Mouse (Mus musculus): Measurements from ENCODE around the gene Olfr1217. TPM values are rescaled to one million over a fixed set of nuclear protein-coding genes. Genes with fewer than 3 reads are reported as not detected.

The Olfr1217 gene
- not detected for polyA plus RNA-seq (2017; shearing (Covaris generic))

DNA sequence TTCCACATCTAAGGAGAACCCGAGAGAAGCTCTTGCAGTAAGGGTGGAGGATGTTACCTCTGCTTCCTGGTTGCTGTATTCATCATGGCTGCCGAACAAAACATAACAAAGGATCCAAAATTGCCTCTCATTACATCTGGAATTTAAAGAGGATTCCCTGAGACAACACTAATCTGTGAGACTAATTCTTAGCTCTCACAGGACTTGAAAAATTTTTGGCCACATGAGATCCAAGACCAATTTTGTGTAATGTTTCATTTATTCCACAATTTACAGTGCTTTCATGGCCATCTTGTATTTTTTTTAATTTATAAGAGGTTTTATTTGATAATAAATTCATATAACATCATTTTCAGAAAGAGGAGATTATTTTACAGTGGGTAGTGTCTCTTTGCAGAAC is at the start of gene Olfr1217:
Olfr1217 (minus strand) TSS at position 101 of the 400 bp plus-strand sequence.

GRCm38 (mm10) chr2:89061087-89061486 is 29.2 kb upstream of the Olfr1217 start, which contains the start of gene Olfr1218:
Gene Olfr1218, minus strand, starts transcription at chr2:89061187.

DNA sequence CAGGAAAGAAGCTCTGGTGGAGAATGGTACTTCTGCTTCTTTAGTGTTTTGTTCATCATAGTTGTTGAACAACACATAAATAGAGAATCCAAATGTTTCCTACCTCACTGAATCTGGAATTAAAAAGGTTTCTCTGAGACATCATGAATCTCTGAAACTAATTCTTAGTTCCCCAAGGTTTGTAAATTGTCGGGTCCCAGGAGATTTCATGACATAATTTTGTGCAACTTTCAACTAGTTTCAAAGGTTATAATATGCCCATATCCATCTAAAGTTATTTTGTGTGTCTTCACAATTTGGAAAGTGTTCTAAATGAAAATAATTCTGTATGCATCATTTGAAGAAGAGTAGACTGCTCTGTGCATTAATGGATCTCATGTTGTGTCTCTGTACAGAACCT is 13.6 kb downstream of the Olfr1217 start, which contains the start of gene Olfr1216:
Olfr1216 (minus strand) TSS at position 101 of the 400 bp plus-strand sequence.

DNA sequence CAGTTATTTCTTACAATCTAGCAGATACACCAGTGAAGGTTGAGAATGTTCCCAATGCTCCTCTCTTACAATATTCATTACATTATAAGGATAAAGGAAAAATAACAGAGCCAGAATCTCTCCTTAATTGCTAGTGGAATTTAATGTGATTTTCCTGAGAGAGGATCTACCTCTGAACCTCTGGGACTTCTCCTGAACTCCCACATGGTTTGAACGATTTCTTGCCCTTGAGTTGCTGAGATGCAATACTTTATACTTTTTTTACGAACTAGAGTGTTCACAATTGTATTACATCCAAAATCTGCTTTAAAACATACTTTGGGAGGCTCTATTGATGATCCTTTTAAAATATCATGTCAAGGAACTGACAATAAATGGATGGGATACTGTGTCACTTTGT is 25.0 kb downstream of the Olfr1217 start, which contains the start of gene Olfr1215:
Olfr1215 (minus strand) TSS at position 101 of the 400 bp plus-strand sequence.

GRCm38 (mm10) chr2:88992553-88992952 is 39.3 kb downstream of the Olfr1217 start, which contains the start of gene Olfr1214:
Gene Olfr1214, minus strand, starts transcription at chr2:88992653.

GRCm38 (mm10) chr2:88980181-88980580 is 51.7 kb downstream of the Olfr1217 start, which contains the start of gene Gm13762:
Gene Gm13762, minus strand, starts transcription at chr2:88980281.

Other genes with a start within 250 kb of the Olfr1217 start
- gene Olfr1201, start 239.0 kb downstream of the Olfr1217 start, polyA plus RNA-seq (2017; shearing (Covaris generic)), result not detected
- gene Olfr1202, start 217.6 kb downstream of the Olfr1217 start, polyA plus RNA-seq (2017; shearing (Covaris generic)), result not detected
- gene Olfr1205, start 202.3 kb downstream of the Olfr1217 start, polyA plus RNA-seq (2017; shearing (Covaris generic)), result not detected
- not detected for gene Olfr1204, start 182.8 kb downstream of the Olfr1217 start, polyA plus RNA-seq (2017; shearing (Covaris generic))
- not detected for gene Olfr1206, start 168.8 kb downstream of the Olfr1217 start, polyA plus RNA-seq (2017; shearing (Covaris generic))
- not detected for gene Olfr1208, start 129.8 kb downstream of the Olfr1217 start, polyA plus RNA-seq (2017; shearing (Covaris generic))
- gene Olfr1209, start 116.9 kb downstream of the Olfr1217 start, polyA plus RNA-seq (2017; shearing (Covaris generic)), result not detected
- gene Olfr1211, start 94.0 kb downstream of the Olfr1217 start, polyA plus RNA-seq (2017; shearing (Covaris generic)), result not detected
- not detected for gene Olfr1212, start 78.1 kb downstream of the Olfr1217 start, polyA plus RNA-seq (2017; shearing (Covaris generic))
- not detected for gene Gm13762, start 51.8 kb downstream of the Olfr1217 start, polyA plus RNA-seq (2017; shearing (Covaris generic))
- not detected for gene Olfr1214, start 39.4 kb downstream of the Olfr1217 start, polyA plus RNA-seq (2017; shearing (Covaris generic))
- gene Olfr1215, start 25.1 kb downstream of the Olfr1217 start, polyA plus RNA-seq (2017; shearing (Covaris generic)), result not detected
- not detected for gene Olfr1216, start 13.7 kb downstream of the Olfr1217 start, polyA plus RNA-seq (2017; shearing (Covaris generic))
- gene Olfr1218, start 29.1 kb upstream of the Olfr1217 start, polyA plus RNA-seq (2017; shearing (Covaris generic)), result not detected
- gene Olfr1219, start 51.4 kb upstream of the Olfr1217 start, polyA plus RNA-seq (2017; shearing (Covaris generic)), result not detected
- not detected for gene Olfr1220, start 74.8 kb upstream of the Olfr1217 start, polyA plus RNA-seq (2017; shearing (Covaris generic))
- not detected for gene Olfr1221, start 85.2 kb upstream of the Olfr1217 start, polyA plus RNA-seq (2017; shearing (Covaris generic))
- gene Olfr1222, start 101.0 kb upstream of the Olfr1217 start, polyA plus RNA-seq (2017; shearing (Covaris generic)), result not detected
- not detected for gene Olfr1223, start 119.5 kb upstream of the Olfr1217 start, polyA plus RNA-seq (2017; shearing (Covaris generic))
- not detected for gene Olfr1224-ps1, start 132.0 kb upstream of the Olfr1217 start, polyA plus RNA-seq (2017; shearing (Covaris generic))
- gene Olfr1225, start 142.6 kb upstream of the Olfr1217 start, polyA plus RNA-seq (2017; shearing (Covaris generic)), result not detected
- not detected for gene Olfr1226, start 168.0 kb upstream of the Olfr1217 start, polyA plus RNA-seq (2017; shearing (Covaris generic))
- gene Olfr1228, start 222.0 kb upstream of the Olfr1217 start, polyA plus RNA-seq (2017; shearing (Covaris generic)), result not detected